Mouse (Mus musculus): Measurements from ENCODE around the gene Lrmda.

The Lrmda gene

GRCm38 (mm10) chr14:22156991-22157390 lies 137.5 kb downstream of the Lrmda start:
- DNase-seq (ENCODE audit: low spot score): no peak

- DNase-seq (ENCODE audit: low spot score): no peak
These were observed 141.9 kb downstream of the Lrmda start for GRCm38 (mm10) chr14:22161416-22161815.

- no peak for DNase-seq (ENCODE audit: low spot score)
These were observed 147.8 kb downstream of the Lrmda start for GRCm38 (mm10) chr14:22167285-22167684.

GRCm38 (mm10) chr14:22168077-22168794 lies 148.7 kb downstream of the Lrmda start:
- DNase-seq (ENCODE audit: low spot score): no peak

GRCm38 (mm10) chr14:22168795-22169568 lies 149.5 kb downstream of the Lrmda start:
- no peak for DNase-seq (ENCODE audit: low spot score)

- DNase-seq (ENCODE audit: low spot score): no peak
These were observed 155.2 kb downstream of the Lrmda start for GRCm38 (mm10) chr14:22174757-22175156.

GRCm38 (mm10) chr14:22179761-22180160 lies 160.2 kb downstream of the Lrmda start:
- no peak for DNase-seq (ENCODE audit: low spot score)

GRCm38 (mm10) chr14:22181508-22181907 lies 162.0 kb downstream of the Lrmda start:
- no peak for DNase-seq (ENCODE audit: low spot score)

- DNase-seq (ENCODE audit: low spot score): no peak
These were observed 163.7 kb downstream of the Lrmda start for GRCm38 (mm10) chr14:22183195-22183594.

GRCm38 (mm10) chr14:22185452-22185851 lies 165.9 kb downstream of the Lrmda start:
- DNase-seq (ENCODE audit: low spot score): no peak

GRCm38 (mm10) chr14:22190111-22190510 lies 170.6 kb downstream of the Lrmda start:
- no peak for DNase-seq (ENCODE audit: low spot score)

- DNase-seq (ENCODE audit: low spot score): no peak
These were observed 172.7 kb downstream of the Lrmda start for GRCm38 (mm10) chr14:22192185-22192584.

- DNase-seq (ENCODE audit: low spot score): no peak
These were observed 178.5 kb downstream of the Lrmda start for GRCm38 (mm10) chr14:22198021-22198420.

GRCm38 (mm10) chr14:22198641-22199425 lies 179.3 kb downstream of the Lrmda start:
- no peak for DNase-seq (ENCODE audit: low spot score)

GRCm38 (mm10) chr14:22201667-22202066 lies 182.2 kb downstream of the Lrmda start:
- no peak for DNase-seq (ENCODE audit: low spot score)

- DNase-seq (ENCODE audit: low spot score): no peak
These were observed 191.1 kb downstream of the Lrmda start for GRCm38 (mm10) chr14:22210601-22211000.

- no peak for DNase-seq (ENCODE audit: low spot score)
These were observed 198.7 kb downstream of the Lrmda start for GRCm38 (mm10) chr14:22218183-22218582.

- DNase-seq (ENCODE audit: low spot score): no peak
These were observed 202.5 kb downstream of the Lrmda start for GRCm38 (mm10) chr14:22222038-22222437.

- no peak for DNase-seq (ENCODE audit: low spot score)
These were observed 203.1 kb downstream of the Lrmda start for GRCm38 (mm10) chr14:22222574-22222973.

GRCm38 (mm10) chr14:22226205-22226604 lies 206.7 kb downstream of the Lrmda start:
- no peak for DNase-seq (ENCODE audit: low spot score)

GRCm38 (mm10) chr14:22228253-22228968 lies 208.9 kb downstream of the Lrmda start:
- no peak for DNase-seq (ENCODE audit: low spot score)

- no peak for DNase-seq (ENCODE audit: low spot score)
These were observed 220.8 kb downstream of the Lrmda start for GRCm38 (mm10) chr14:22240315-22240714.
